Mouse (Mus musculus) urinary bladder, adult 18-20 months (tissue): ENCODE data around the gene Klc3.
A peak's percentile ranks its signal among the peaks of the same experiment; 100 is the strongest.

Experiments
- DNase-seq, 2 experiments: peaks; one replicate each; pipeline ENCODE4 v3.0.0; 2022; ENCODE audit warnings: low spot score in 2 of 2, mixed read lengths in 2 of 2

The Klc3 gene

GRCm38 (mm10) chr7:19403731-19404296 lies at the start of gene Klc3:
Klc3 (minus strand) TSS chr7:19404104.
- peak; percentile 70 to 78 for DNase-seq

GRCm38 (mm10) chr7:19449165-19449564 lies 45.3 kb upstream of the Klc3 start:
- DNase-seq: no peak

- no peak for DNase-seq
Measured at GRCm38 (mm10) chr7:19447689-19448088, 43.8 kb upstream of the Klc3 start.

GRCm38 (mm10) chr7:19444801-19445200 lies 40.9 kb upstream of the Klc3 start:
- DNase-seq: no peak

GRCm38 (mm10) chr7:19443344-19443743 lies 39.4 kb upstream of the Klc3 start:
- peak; percentile 62 to 80 for DNase-seq

GRCm38 (mm10) chr7:19441448-19442091 lies 37.7 kb upstream of the Klc3 start:
- no peak for DNase-seq

- no peak for DNase-seq
Measured at GRCm38 (mm10) chr7:19437048-19437447, 33.1 kb upstream of the Klc3 start.

GRCm38 (mm10) chr7:19436276-19436675 lies 32.4 kb upstream of the Klc3 start:
- no peak for DNase-seq

GRCm38 (mm10) chr7:19432475-19432874 lies 28.6 kb upstream of the Klc3 start:
- no peak for DNase-seq

GRCm38 (mm10) chr7:19430402-19430801 lies 26.5 kb upstream of the Klc3 start:
- no peak for DNase-seq

GRCm38 (mm10) chr7:19429726-19430125 lies 25.8 kb upstream of the Klc3 start:
- no peak for DNase-seq

- no peak for DNase-seq
Measured at GRCm38 (mm10) chr7:19427999-19428650, 24.2 kb upstream of the Klc3 start.

GRCm38 (mm10) chr7:19426888-19427287 lies 23.0 kb upstream of the Klc3 start:
- DNase-seq: no peak

- no peak for DNase-seq
Measured at GRCm38 (mm10) chr7:19426349-19426748, 22.4 kb upstream of the Klc3 start.

GRCm38 (mm10) chr7:19424051-19424450 lies 20.1 kb upstream of the Klc3 start:
- no peak for DNase-seq

- DNase-seq: no peak
Measured at GRCm38 (mm10) chr7:19423083-19423482, 19.2 kb upstream of the Klc3 start.

GRCm38 (mm10) chr7:19420821-19421636 lies 17.1 kb upstream of the Klc3 start:
- peak; percentile 75 to 81 for DNase-seq

- DNase-seq: peak in 1 of 2 experiments; percentile 16
Measured at GRCm38 (mm10) chr7:19420121-19420520, 16.2 kb upstream of the Klc3 start.

GRCm38 (mm10) chr7:19416590-19416989 lies 12.7 kb upstream of the Klc3 start:
- no peak for DNase-seq

GRCm38 (mm10) chr7:19413525-19413924 lies 9.6 kb upstream of the Klc3 start:
- no peak for DNase-seq

- no peak for DNase-seq
Measured at GRCm38 (mm10) chr7:19411783-19412182, 7.9 kb upstream of the Klc3 start.

- peak in 1 of 2 experiments; percentile 22 for DNase-seq
Measured at GRCm38 (mm10) chr7:19410766-19411344, 7.0 kb upstream of the Klc3 start.
